Mouse (Mus musculus): ENCODE measurements around the gene Smoc1.

- TF ChIP-seq CTCF (IDR thresholded peaks at IDR 0.05; ENCODE audit: insufficient read depth, low read length) (peak; percentile 32), POLR2A (IDR thresholded peaks at IDR 0.05; ENCODE audit: borderline replicate concordance, extremely low read depth, low read depth, low read length) (no peak)
These were observed 143.5 kb downstream of the Smoc1 start for GRCm38 (mm10) chr12:81170076-81170475.
